Mouse (Mus musculus) midbrain, embryonic 13.5 days (tissue): ENCODE measurements at regions not wholly inside any gene's neighbourhood (a gene's known extent, or its start where the extent isn't known, plus 50 kb on each side); places are given as distances from the start of the nearest gene placed in this dataset.

Experiments
- ATAC-seq: fragments of 200-750 bp; cut with Nextera tagmentation; 2 replicates; pipeline ENCODE4 v1.8.0; 2017; ENCODE audit warnings: mild to moderate bottlenecking, moderate TSS enrichment, moderate library complexity
- H3K27ac ChIP-seq: fragments of 300-500 bp; sonication (generic); 2 replicates; pipeline ENCODE4 v1.5.1; 2015; ENCODE audit warnings: inconsistent platforms, mild to moderate bottlenecking, moderate library complexity
- H3K27me3 ChIP-seq: fragments of 300-500 bp; sonication (generic); 2 replicates; pipeline ENCODE4 v1.6.1; 2015; ENCODE audit warnings: mild to moderate bottlenecking, inconsistent platforms
- H3K36me3 ChIP-seq: fragments of 300-500 bp; sonication (generic); 2 replicates; pipeline ENCODE4 v1.6.1; 2015; ENCODE audit warnings: mild to moderate bottlenecking, inconsistent platforms
- H3K4me1 ChIP-seq: fragments of 300-500 bp; sonication (generic); replicated peaks from 2 replicates; pipeline ENCODE4 v1.6.1; 2015; ENCODE audit warnings: inconsistent platforms
- H3K4me2 ChIP-seq: fragments of 300-500 bp; sonication (generic); replicated peaks from 2 replicates; pipeline ENCODE4 v1.6.1; 2015; ENCODE audit warnings: moderate library complexity, mild to moderate bottlenecking, inconsistent platforms
- H3K4me3 ChIP-seq: fragments of 300-500 bp; sonication (generic); replicated peaks from 2 replicates; pipeline ENCODE4 v1.5.1; 2015; ENCODE audit warnings: mild to moderate bottlenecking, inconsistent platforms
- H3K9ac ChIP-seq: fragments of 300-500 bp; sonication (generic); replicated peaks from 2 replicates; pipeline ENCODE4 v1.6.1; 2015; ENCODE audit warnings: mild to moderate bottlenecking, inconsistent platforms
- H3K9me3 ChIP-seq: fragments of 300-500 bp; sonication (generic); 2 replicates; pipeline ENCODE4 v1.6.1; 2016; ENCODE audit warnings: mild to moderate bottlenecking, inconsistent platforms
- WGBS: fragments of 180-500 bp; shearing (Covaris S2); methylation state at CpG from one replicate; pipeline ENCODE4 v1.1.7; 2015; 5-methylcytosine and 5-hydroxymethylcytosine counted together

DNA sequence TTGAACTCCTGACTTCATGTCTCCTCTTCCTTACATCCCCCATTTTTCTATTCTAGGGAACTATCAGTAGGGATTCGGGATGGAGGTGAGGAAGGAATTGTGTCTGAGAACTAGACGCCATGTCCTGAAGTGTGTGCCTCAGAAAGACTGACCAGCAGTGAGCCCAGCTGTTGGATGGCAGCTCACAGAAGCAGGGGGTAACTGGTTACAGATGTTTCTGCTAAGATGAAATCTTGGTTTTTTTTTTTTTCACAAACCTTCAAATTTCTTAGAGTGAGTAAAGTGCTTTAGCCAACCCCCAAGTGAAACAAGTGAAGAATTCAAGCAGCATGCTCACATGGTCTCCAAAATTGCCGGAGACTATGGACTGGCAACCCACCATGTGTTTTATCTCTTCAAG is 165.7 kb downstream of the Pmp22 start:
- peaks cover 2% of the 10 kb centered on the region for H3K4me1 ChIP-seq
- no peak overlapping the region for H3K4me3 ChIP-seq
- no peak overlapping the region for H3K9ac ChIP-seq
- no peaks in the 10 kb centered on the region for H3K36me3 ChIP-seq
- H3K4me2 ChIP-seq = no peak overlapping the region
- no peak for ATAC-seq
- WGBS = 86% methylated on average over 3 of the region's 3 CpGs
- H3K27ac ChIP-seq = no peak overlapping the region
- no peaks in the 10 kb centered on the region for H3K9me3 ChIP-seq
- no peaks in the 10 kb centered on the region; the same call in 1 of the 2 replicates for H3K27me3 ChIP-seq

DNA sequence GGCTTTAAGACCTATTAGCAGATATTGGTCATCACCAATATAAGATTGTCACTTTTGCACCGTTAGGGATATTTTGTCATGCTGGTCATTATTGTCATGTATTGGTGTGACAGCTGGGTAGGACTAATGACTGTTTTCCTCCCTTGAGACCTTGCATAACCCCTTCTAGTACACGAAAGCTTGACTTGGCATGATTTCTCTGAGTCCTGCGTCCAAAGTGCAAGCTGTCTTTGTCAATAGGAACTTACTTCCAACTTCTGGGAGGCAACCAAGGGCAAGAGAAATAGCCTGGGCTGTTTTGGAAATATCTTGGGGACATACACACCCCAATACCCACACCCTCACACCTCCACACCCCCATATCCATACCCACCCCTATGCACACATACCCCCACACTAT is 167.7 kb downstream of the Pmp22 start:
- Histone ChIP-seq H3K9ac (no peak overlapping the region), H3K4me1 (peaks cover 13% of the 10 kb centered on the region), H3K4me3 (no peak overlapping the region), H3K36me3 (no peaks in the 10 kb centered on the region), H3K9me3 (no peaks in the 10 kb centered on the region), H3K27me3 (no peaks in the 10 kb centered on the region; the same call in 1 of the 2 replicates), H3K27ac (no peak overlapping the region), H3K4me2 (no peak overlapping the region)
- no peak for ATAC-seq
- WGBS = 87% methylated on average over 3 of the region's 3 CpGs

DNA sequence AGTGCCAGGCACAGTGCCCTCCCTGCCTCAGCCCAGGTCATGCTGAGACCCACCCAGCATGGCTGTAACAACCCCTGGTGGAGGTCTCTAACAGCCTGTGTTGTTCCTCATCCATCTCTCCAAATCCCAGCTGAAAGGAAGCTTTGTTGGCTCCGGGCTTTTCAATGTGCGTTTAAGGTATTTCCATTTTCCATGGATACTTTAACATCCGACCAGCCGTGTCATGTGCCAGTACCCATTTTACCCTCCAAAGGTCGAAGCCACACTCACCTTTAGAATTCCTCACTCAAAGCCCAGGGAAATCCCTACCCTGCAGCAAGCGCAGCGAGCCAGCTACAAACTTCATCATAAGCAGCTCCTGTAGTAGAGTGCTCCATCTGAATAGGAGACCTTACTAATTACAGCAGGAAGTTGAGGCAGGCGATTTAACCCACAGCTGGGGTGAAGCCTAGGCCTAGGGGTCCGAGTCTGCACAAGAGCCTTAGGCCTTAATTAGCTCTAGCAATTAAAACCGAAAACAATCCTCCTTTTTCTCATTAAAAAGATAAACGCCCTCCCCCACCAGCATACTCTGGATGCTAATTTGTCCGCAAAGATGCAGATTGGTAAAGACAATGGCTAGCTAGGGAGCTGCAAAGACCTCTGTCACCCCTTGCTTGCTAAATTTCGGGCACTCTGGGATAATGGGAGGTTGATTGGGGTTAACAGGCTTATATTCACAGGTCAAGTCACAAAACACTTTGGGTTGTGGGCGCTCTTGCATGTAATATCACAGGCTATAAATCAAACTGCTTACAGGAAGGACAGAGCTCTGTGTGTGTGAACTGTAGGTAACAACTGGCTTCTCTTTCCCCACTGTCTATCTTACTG is 171.2 kb downstream of the Pmp22 start:
- Histone ChIP-seq H3K36me3 (no peaks in the 10 kb centered on the region), H3K27me3 (no peaks in the 10 kb centered on the region; the same call in 1 of the 2 replicates), H3K4me3 (no peak overlapping the region), H3K4me2 (no peak overlapping the region), H3K9ac (0 out of 2 replicates have a peak overlapping the region, but pooled peaks have one; percentile 2), H3K4me1 (peaks cover 13% of the 10 kb centered on the region), H3K27ac (no peak overlapping the region), H3K9me3 (no peaks in the 10 kb centered on the region)
- WGBS = 14% methylated on average over 14 of the region's 14 CpGs
- no peak for ATAC-seq

DNA sequence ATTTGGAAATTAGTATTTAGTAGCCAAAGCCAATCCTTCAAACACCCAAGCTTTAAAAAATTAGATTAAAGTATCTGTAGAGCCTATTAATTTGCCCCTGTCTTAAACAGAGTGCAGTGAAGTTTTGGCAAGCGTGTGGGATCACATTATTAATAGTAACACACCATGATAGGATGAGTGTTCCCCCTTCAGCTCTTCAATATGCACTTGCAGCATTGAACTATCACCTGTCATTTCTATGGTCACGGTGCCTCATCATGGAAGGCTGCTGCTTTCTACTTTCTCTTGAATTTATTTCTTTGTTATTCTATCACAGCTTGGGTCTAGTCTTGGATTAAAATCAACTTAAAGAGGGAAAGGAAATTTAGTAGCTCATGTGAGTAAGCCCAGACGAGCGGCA is 196.4 kb downstream of the Pmp22 start:
- no peak for ATAC-seq

DNA sequence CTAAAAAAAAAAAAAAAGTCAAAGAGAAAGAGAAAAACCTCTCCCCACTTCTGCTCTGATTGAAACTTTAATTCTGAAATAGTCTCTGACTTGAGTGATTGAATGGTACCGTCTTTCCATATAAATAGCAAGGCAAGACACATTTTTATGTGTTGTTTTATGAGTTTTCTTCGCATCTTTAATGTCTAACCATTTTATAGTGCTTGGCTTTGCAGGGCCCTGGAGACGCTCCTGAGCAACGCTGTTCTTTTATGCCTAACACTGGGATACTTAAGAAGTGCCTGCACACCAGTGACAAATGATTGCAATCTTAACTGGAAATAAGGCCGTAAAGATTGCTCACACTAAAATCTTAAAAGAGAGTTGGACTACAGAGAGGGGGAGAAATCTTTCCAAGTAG is 198.1 kb downstream of the Pmp22 start:
- no peak overlapping the region for H3K4me3 ChIP-seq
- H3K36me3 ChIP-seq = no peaks in the 10 kb centered on the region
- H3K27me3 ChIP-seq = peaks cover 3% of the 10 kb centered on the region; the same call in 1 of the 2 replicates
- WGBS = 66% methylated on average over 5 of the region's 5 CpGs
- no peak overlapping the region for H3K9ac ChIP-seq
- ATAC-seq = no peak
- peaks cover 6% of the 10 kb centered on the region; the same call in 1 of the 2 replicates for H3K4me1 ChIP-seq
- H3K4me2 ChIP-seq = no peak overlapping the region
- no peak overlapping the region for H3K27ac ChIP-seq
- H3K9me3 ChIP-seq = no peaks in the 10 kb centered on the region

More for the DNA sequence above, 196.4 kb downstream of the Pmp22 start:
- H3K36me3 ChIP-seq = no peaks in the 10 kb centered on the region
- no peaks in the 10 kb centered on the region for H3K9me3 ChIP-seq
- H3K9ac ChIP-seq = no peak overlapping the region
- H3K4me2 ChIP-seq = no peak overlapping the region
- peaks cover 3% of the 10 kb centered on the region; the same call in 1 of the 2 replicates for H3K27me3 ChIP-seq
- H3K27ac ChIP-seq = no peak overlapping the region
- H3K4me1 ChIP-seq = peaks cover 6% of the 10 kb centered on the region; the same call in 1 of the 2 replicates
- WGBS = 57% methylated on average over 4 of the region's 4 CpGs
- H3K4me3 ChIP-seq = no peak overlapping the region

DNA sequence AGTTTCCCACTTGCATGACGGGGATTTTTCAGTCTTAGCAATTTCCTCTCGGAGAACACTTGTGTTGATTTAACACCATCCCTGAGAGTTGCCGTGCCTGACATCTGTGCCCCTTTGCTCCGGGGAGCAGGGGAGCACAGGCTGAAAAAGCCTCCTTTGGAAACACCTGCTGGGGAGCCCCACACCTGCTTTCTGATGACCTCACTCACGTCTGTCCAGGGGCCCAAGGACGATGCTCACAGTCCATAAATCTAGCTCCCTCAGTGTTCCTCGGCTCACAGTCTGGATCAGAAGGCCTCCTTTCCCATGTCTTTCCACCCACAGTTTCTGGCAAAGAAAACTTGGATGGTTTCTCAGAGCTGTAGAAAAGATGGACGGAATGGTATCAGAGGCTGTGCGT is 208.7 kb downstream of the Pmp22 start:
- no peaks in the 10 kb centered on the region for H3K4me1 ChIP-seq
- no peak overlapping the region for H3K4me2 ChIP-seq
- no peak for ATAC-seq
- no peak overlapping the region for H3K4me3 ChIP-seq
- WGBS = 84% methylated on average over 9 of the region's 9 CpGs
- H3K27ac ChIP-seq = no peak overlapping the region
- H3K9ac ChIP-seq = no peak overlapping the region
- H3K27me3 ChIP-seq = no peaks in the 10 kb centered on the region
- no peaks in the 10 kb centered on the region for H3K36me3 ChIP-seq
- no peaks in the 10 kb centered on the region for H3K9me3 ChIP-seq

DNA sequence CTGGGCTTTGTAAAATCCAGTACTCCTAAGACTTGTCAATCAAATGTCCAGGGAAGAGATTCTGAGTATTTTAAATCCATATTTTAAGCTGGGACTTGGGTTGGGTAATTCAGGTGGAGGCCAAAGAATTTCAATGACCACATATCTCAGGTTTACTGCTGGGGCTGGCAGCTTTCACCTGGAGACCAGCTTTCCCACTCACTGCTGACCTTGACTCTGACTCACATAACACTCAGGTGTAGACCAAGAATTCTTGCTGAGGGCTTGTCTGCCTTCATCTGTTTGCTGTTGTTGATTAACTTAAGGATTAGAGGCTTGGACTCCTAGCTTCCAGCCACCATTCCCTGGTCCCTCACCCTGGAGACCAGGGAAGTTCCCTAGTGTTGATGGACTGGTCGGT is 209.5 kb downstream of the Pmp22 start:
- whole genome bisulfite sequencing = 100% methylated on average over 1 of the region's 1 CpGs
- Histone ChIP-seq H3K9me3 (no peaks in the 10 kb centered on the region), H3K27me3 (no peaks in the 10 kb centered on the region), H3K36me3 (no peaks in the 10 kb centered on the region), H3K27ac (no peak overlapping the region), H3K4me2 (no peak overlapping the region), H3K9ac (no peak overlapping the region), H3K4me1 (no peaks in the 10 kb centered on the region), H3K4me3 (no peak overlapping the region)
- no peak for ATAC-seq

DNA sequence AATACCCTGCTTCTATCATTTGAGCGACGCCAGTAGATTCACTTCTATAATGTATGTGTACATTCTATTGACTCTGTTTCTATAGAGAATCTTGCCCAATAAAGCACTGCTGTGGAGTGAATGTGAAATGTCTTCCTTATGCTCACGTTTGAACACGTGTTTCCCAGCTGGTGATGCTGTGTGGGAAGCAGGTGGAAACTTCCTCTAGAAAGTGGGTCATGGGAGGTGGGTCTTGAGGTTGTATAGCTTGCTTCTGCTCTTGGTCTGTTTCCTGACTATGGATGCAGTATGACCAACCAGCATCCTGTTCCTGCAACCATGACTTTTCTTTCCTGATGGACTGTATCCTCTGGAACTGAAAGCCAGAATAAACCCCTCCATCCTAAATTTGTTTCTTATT is 216.9 kb downstream of the Pmp22 start:
- H3K4me3 ChIP-seq = no peak overlapping the region
- WGBS = 90% methylated on average over 4 of the region's 4 CpGs

DNA sequence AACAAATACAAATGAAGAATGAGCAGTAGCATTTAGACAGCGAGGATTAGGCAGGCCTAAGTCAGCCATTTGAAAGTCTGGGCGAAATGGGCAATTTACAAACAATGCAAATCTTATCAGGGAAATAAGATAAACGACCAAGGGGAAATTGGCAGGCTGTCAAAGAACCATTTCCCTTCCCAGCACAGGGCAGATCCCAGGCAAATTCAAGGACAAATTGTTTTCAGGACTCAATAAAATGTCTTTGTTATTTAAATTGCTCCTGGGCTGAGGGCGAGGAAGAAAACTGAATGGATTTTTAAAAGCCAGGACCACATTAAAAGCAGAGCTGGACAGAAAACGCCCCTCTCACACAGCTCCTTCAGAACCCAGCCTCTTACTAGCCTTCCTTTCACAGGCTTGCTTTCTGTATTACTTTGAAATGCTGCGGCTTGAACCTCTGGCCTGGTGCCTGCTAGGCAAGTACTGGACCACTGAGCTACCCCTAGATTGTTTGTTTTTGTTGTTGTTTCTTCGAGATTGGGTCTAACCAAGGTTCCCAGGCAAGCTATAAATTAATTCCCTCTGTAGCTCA is 221.4 kb downstream of the Pmp22 start:
- ATAC-seq = 0 out of 2 replicates have a peak, but pooled peaks have one; percentile 27
- Histone ChIP-seq H3K27ac (peak overlapping the region; percentile 56), H3K27me3 (0 out of 2 replicates have a peak, but pooled peaks cover 5% of the 10 kb centered on the region), H3K4me3 (no peak overlapping the region), H3K4me2 (no peak overlapping the region), H3K4me1 (peaks cover 19% of the 10 kb centered on the region), H3K9me3 (no peaks in the 10 kb centered on the region), H3K36me3 (no peaks in the 10 kb centered on the region), H3K9ac (no peak overlapping the region)
- 15% methylated on average over 7 of the region's 7 CpGs for WGBS

More for the DNA sequence above, 216.9 kb downstream of the Pmp22 start:
- H3K27ac ChIP-seq = no peak overlapping the region
- no peak overlapping the region for H3K9ac ChIP-seq
- H3K9me3 ChIP-seq = no peaks in the 10 kb centered on the region
- H3K36me3 ChIP-seq = no peaks in the 10 kb centered on the region
- H3K4me2 ChIP-seq = no peak overlapping the region
- H3K27me3 ChIP-seq = 0 out of 2 replicates have a peak, but pooled peaks cover 5% of the 10 kb centered on the region
- ATAC-seq = no peak
- peaks cover 12% of the 10 kb centered on the region for H3K4me1 ChIP-seq

DNA sequence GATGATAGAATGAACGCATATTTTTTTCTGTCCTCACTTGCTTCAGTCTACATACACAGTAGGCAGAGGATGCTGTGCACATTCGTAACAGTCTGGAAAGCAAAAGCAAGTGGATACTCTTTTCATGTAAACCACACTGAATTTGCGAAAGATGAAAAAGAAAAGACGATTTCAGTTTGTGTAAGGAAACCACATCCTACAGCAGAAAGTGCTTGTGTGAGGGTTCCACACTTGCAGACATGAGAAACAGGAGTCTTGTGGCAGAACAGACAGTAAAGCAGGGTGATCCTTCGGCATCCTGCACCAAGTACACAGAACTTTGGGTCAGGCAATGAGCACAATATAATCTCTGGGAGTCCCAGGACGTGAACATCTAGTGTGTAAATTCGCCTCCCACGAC is 223.2 kb downstream of the Pmp22 start:
- no peak overlapping the region for H3K4me3 ChIP-seq
- no peak overlapping the region for H3K9ac ChIP-seq
- H3K27me3 ChIP-seq = 0 out of 2 replicates have a peak, but pooled peaks cover 5% of the 10 kb centered on the region
- no peak overlapping the region for H3K27ac ChIP-seq
- 90% methylated on average over 8 of the region's 8 CpGs for WGBS
- H3K36me3 ChIP-seq = no peaks in the 10 kb centered on the region
- H3K4me1 ChIP-seq = peaks cover 19% of the 10 kb centered on the region
- no peaks in the 10 kb centered on the region for H3K9me3 ChIP-seq
- ATAC-seq = no peak
- no peak overlapping the region for H3K4me2 ChIP-seq

DNA sequence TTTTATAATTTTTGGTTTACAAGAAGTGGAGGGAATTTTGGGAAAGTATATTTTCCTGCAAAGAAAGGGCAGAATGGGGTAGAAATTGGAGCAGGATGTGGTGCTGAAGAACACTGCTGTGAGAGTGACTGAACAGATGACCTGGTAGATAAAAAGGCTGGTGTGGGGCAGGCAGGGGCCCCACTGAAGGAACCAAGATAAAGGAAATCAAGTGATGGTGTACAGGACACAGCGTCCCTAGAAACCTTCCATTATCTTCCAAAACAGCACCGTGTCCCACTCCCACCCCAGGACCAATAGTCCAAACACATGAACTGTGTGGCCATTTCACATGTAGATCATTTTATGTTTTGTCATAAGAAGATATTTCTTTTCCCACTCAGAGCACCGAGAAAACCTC is 224.2 kb downstream of the Pmp22 start:
- Histone ChIP-seq H3K4me1 (peaks cover 19% of the 10 kb centered on the region), H3K4me3 (no peak overlapping the region), H3K36me3 (no peaks in the 10 kb centered on the region), H3K4me2 (no peak overlapping the region), H3K27me3 (0 out of 2 replicates have a peak, but pooled peaks cover 5% of the 10 kb centered on the region), H3K9me3 (no peaks in the 10 kb centered on the region), H3K27ac (no peak overlapping the region), H3K9ac (no peak overlapping the region)
- WGBS = 96% methylated on average over 3 of the region's 3 CpGs
- no peak for ATAC-seq

DNA sequence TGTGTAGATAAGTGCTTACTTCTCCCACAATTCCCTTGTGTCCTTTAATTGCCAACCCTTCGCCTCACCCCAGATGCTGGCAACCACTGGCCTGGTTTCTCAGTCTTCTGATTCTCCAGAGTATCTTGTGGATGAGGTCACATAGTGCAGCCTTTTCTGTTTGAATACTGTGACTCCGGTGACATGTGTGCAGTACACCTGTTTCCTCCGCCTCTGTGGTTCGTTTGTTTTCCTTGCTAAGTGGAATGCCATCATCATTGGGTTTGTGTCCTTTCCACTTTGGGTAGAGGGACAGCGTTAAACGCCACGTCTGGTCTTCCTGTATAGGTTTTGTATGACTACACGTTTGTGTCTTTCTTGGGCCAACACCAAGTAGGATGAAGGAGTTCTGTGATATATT is 224.9 kb downstream of the Pmp22 start:
- Histone ChIP-seq H3K4me3 (no peak overlapping the region), H3K4me2 (no peak overlapping the region), H3K27me3 (no peaks in the 10 kb centered on the region), H3K4me1 (peaks cover 19% of the 10 kb centered on the region), H3K9ac (no peak overlapping the region), H3K36me3 (no peaks in the 10 kb centered on the region), H3K27ac (no peak overlapping the region), H3K9me3 (no peaks in the 10 kb centered on the region)
- ATAC-seq = no peak
- 91% methylated on average over 8 of the region's 8 CpGs for WGBS
